Mouse (Mus musculus) embryonic facial prominence, embryonic 13.5 days (tissue): Measurements from ENCODE around the gene Arl4d. TPM values are rescaled to one million over a fixed set of nuclear protein-coding genes. Genes with fewer than 3 reads are reported as not detected.
"Not testable (repeated sequence)": the region's sequence is repeated elsewhere in the genome, so short reads cannot be mapped to it uniquely, and the experiment has no call there.

Experiments
- ATAC-seq: fragments of 200-750 bp; cut with Nextera tagmentation; 2 replicates; pipeline ENCODE4 v1.8.0; 2017; ENCODE audit warnings: low read depth; ENCODE audit not compliant: insufficient number of reproducible peaks, insufficient read depth, low FRiP score, low TSS enrichment
- H3K27ac ChIP-seq: fragments of 300-500 bp; sonication (generic); 2 replicates; pipeline ENCODE4 v1.5.1; 2015; ENCODE audit warnings: moderate library complexity, mild to moderate bottlenecking, inconsistent platforms
- H3K27me3 ChIP-seq: fragments of 300-500 bp; sonication (generic); 2 replicates; pipeline ENCODE4 v1.6.1; 2015; ENCODE audit warnings: mild to moderate bottlenecking, inconsistent platforms
- H3K36me3 ChIP-seq: fragments of 300-500 bp; sonication (generic); 2 replicates; pipeline ENCODE4 v1.6.1; 2015; ENCODE audit warnings: mild to moderate bottlenecking, inconsistent platforms
- H3K4me1 ChIP-seq: fragments of 300-500 bp; sonication (generic); 2 replicates; pipeline ENCODE4 v1.6.1; 2015; ENCODE audit warnings: inconsistent platforms
- H3K4me2 ChIP-seq: fragments of 300-500 bp; sonication (generic); 2 replicates; pipeline ENCODE4 v1.6.1; 2015; ENCODE audit warnings: moderate library complexity, mild to moderate bottlenecking, inconsistent platforms
- H3K4me3 ChIP-seq: fragments of 300-500 bp; sonication (generic); 2 replicates; pipeline ENCODE4 v1.5.1; 2015; ENCODE audit warnings: mild to moderate bottlenecking, inconsistent platforms
- H3K9ac ChIP-seq: fragments of 300-500 bp; sonication (generic); 2 replicates; pipeline ENCODE4 v1.6.1; 2015; ENCODE audit warnings: mild to moderate bottlenecking, inconsistent platforms
- H3K9me3 ChIP-seq: fragments of 300-500 bp; sonication (generic); 2 replicates; pipeline ENCODE4 v1.6.1; 2016; ENCODE audit warnings: inconsistent platforms
- WGBS: fragments of 180-500 bp; shearing (Covaris S2); methylation state at CpG from one replicate; pipeline ENCODE4 v1.1.7; 2015; ENCODE audit warnings: mixed read lengths; 5-methylcytosine and 5-hydroxymethylcytosine counted together
- polyA plus RNA-seq: library from polyadenylated mRNA; unstranded; fragments of >200 nt; fragmentation: Nextera tagmentation; extraction: Ambion mirVana; gene quantifications from 2 replicates; pipeline ENCODE4 v1.2.1, GENCODE M21; 2015

The Arl4d gene
- polyA plus RNA-seq, 1 experiment from 2014 or later, result 3.4 TPM

DNA sequence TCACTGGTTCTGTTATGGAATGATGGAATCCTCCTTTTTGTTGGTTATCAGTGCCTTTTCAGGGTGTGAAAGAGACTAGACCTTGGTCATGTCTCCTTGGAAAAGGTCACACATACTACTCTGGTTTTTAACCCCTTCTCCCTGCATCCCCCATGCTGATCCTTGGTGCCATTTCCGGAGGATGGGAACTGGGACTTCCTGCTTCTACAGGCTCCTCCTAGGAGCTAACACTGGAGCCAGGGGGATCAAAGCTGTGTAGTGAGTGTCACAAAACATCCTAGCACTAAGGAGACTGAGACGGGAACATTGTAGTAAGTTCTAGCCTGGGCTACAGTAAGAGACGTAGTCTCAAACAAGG, 7.8 kb upstream of the Arl4d start:
- peak overlapping the region; percentile 30 for H3K4me3 ChIP-seq
- no peak for ATAC-seq
- no peaks in the 10 kb centered on the region for H3K36me3 ChIP-seq
- no peaks in the 10 kb centered on the region for H3K9me3 ChIP-seq
- H3K27me3 ChIP-seq, result no peaks in the 10 kb centered on the region
- peaks cover 4% of the 10 kb centered on the region; the same call in 1 of the 2 replicates for H3K4me1 ChIP-seq
- peak overlapping the region; percentile 51 for H3K4me2 ChIP-seq
- H3K9ac ChIP-seq, result peak overlapping the region; percentile 71; the same call in 1 of the 2 replicates
- 3% methylated on average over 3 of the region's 3 CpGs for WGBS
- H3K27ac ChIP-seq, result peak overlapping the region; percentile 95

DNA sequence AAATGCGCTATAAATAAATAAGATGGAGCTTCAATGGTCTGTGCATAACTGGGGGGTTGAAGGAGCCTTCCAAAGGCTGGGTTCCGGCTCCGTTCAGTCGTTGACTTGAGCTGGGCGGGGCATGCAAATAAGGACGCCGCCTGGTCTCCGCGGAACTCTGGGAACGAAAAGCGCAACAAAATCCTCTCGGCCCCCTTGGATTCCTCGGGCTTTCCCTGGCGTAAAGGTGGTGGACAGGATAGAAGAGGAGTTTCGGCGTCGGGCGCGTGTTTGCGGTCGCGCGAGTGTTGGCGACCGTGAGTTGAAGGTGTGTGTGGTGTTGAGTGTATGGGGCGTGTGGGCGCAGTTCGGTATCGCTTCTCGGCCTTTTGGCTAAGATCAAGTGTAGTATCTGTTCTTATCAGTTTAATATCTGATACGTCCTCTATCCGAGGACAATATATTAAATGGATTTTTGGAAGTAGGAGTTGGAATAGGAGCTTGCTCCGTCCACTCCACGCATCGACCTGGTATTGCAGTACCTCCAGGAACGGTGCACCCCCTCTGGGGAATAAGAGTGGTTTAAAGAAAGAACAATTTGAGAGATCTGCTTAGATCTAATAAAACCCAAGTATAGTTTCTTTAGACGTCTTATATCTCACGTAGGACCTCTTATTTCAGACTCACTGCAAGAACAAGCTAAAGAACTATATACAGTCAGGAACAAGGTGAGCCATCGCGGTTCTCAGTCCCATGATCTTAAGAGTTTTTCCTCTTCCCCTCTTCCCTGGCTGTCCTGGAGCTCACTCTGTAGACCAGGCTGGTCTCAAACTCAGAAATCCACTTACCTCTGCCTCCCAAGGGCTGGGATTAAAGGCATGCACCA, 7.2 kb upstream of the Arl4d start:
- H3K9ac ChIP-seq, result peak overlapping the region; percentile 71
- ATAC-seq, result peak; percentile 89
- H3K27me3 ChIP-seq, H3K9me3 ChIP-seq, H3K4me1 ChIP-seq, H3K36me3 ChIP-seq: not testable (repeated sequence)
- peak overlapping the region; percentile 30 for H3K4me3 ChIP-seq
- peak overlapping the region; percentile 51 for H3K4me2 ChIP-seq
- under 1% methylated on average over 38 of the region's 40 CpGs for WGBS
- peak overlapping the region; percentile 95 for H3K27ac ChIP-seq

DNA sequence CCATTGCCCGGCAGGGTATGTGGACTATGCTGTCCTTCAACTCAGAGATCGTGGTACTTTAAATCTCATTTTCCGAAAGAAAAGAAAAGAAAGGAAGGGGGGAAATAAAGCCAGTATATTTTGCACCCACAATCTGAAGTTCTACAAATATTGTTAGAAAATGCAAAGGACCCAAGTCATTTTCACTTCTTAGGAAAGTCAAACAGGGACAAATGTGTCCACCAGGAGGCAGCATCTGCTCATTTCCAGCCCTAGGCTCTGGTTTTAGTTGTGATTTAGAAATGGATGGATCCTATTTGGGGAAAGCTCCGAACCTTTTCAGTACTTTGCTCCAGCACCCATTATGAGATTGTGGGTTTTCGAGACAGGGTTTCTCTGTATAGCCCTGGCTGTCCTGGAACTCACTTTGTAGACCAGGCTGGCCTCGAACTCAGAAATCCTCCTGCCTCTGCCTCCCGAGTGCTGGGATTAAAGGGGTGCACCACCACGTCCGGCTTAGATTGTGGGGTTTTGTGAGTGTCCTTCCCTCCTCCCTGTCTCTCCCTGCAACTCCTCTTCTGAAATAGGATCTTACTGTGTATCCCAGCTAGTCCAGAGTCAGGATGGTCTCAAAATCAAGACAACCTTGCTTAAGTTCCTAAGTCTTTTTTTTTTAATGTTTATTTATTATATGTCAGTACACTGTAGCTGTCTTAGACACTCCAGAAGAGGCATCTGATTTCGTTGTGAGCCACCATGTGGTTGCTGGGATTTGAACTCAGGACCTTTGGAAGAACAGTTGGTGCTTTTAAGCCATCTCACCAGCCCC, 6.4 kb upstream of the Arl4d start:
- peaks cover 4% of the 10 kb centered on the region; the same call in 1 of the 2 replicates for H3K4me1 ChIP-seq
- no peak overlapping the region for H3K4me2 ChIP-seq
- no peak overlapping the region for H3K4me3 ChIP-seq
- H3K27ac ChIP-seq, result peak overlapping the region; percentile 83
- no peaks in the 10 kb centered on the region for H3K36me3 ChIP-seq
- no peaks in the 10 kb centered on the region for H3K27me3 ChIP-seq
- no peaks in the 10 kb centered on the region for H3K9me3 ChIP-seq
- 34% methylated on average over 10 of the region's 10 CpGs for WGBS
- H3K9ac ChIP-seq, result 0 out of 2 replicates have a peak overlapping the region, but pooled peaks have one; percentile 11
- 0 out of 2 replicates have a peak, but pooled peaks have one; percentile 20 for ATAC-seq

- no peak overlapping the region for H3K9ac ChIP-seq
- H3K9me3 ChIP-seq, result no peaks in the 10 kb centered on the region
- 80% methylated on average over 7 of the region's 7 CpGs for whole genome bisulfite sequencing
- no peak overlapping the region for H3K27ac ChIP-seq
- H3K4me1 ChIP-seq, result peaks cover 7% of the 10 kb centered on the region; the same call in 1 of the 2 replicates
- H3K27me3 ChIP-seq, result no peaks in the 10 kb centered on the region
- H3K36me3 ChIP-seq, result no peaks in the 10 kb centered on the region
- H3K4me3 ChIP-seq, result no peak overlapping the region
- no peak overlapping the region for H3K4me2 ChIP-seq
- ATAC-seq, result no peak
Observed at GRCm38 (mm10) chr11:101661191-101661590, 4.2 kb upstream of the Arl4d start.

- Histone ChIP-seq H3K4me1 (peaks cover 7% of the 10 kb centered on the region; the same call in 1 of the 2 replicates), H3K27ac (no peak overlapping the region), H3K4me2 (no peak overlapping the region), H3K9ac (no peak overlapping the region), H3K36me3 (no peaks in the 10 kb centered on the region), H3K4me3 (no peak overlapping the region), H3K9me3 (no peaks in the 10 kb centered on the region), H3K27me3 (no peaks in the 10 kb centered on the region)
- whole genome bisulfite sequencing, result 72% methylated on average over 5 of the region's 5 CpGs
- ATAC-seq, result no peak
Observed at GRCm38 (mm10) chr11:101661786-101662185, 3.6 kb upstream of the Arl4d start.

GRCm38 (mm10) chr11:101663229-101664027, 1.9 kb upstream of the Arl4d start:
- H3K4me3 ChIP-seq, result no peak overlapping the region
- no peaks in the 10 kb centered on the region for H3K36me3 ChIP-seq
- ATAC-seq, result no peak
- H3K4me2 ChIP-seq, result no peak overlapping the region
- H3K27ac ChIP-seq, result no peak overlapping the region
- H3K27me3 ChIP-seq, result no peaks in the 10 kb centered on the region
- H3K9ac ChIP-seq, result no peak overlapping the region
- 63% methylated on average over 11 of the region's 11 CpGs for WGBS
- no peaks in the 10 kb centered on the region for H3K9me3 ChIP-seq
- peaks cover 12% of the 10 kb centered on the region for H3K4me1 ChIP-seq

- Histone ChIP-seq H3K27ac (peak overlapping the region; percentile 81), H3K4me2 (peak overlapping the region; percentile 85), H3K9ac (peak overlapping the region; percentile 78), H3K4me1 (peaks cover 17% of the 10 kb centered on the region), H3K9me3 (no peaks in the 10 kb centered on the region), H3K36me3 (no peaks in the 10 kb centered on the region), H3K27me3 (no peaks in the 10 kb centered on the region), H3K4me3 (peak overlapping the region; percentile 57)
- no peak; the same call in 1 of the 2 replicates for ATAC-seq
- WGBS, result under 1% methylated on average over 24 of the region's 24 CpGs
Observed at GRCm38 (mm10) chr11:101665636-101665992, 273 bp downstream of the Arl4d start.

- no peaks in the 10 kb centered on the region for H3K9me3 ChIP-seq
- 83% methylated on average over 28 of the region's 28 CpGs for WGBS
- no peaks in the 10 kb centered on the region for H3K27me3 ChIP-seq
- no peak overlapping the region for H3K27ac ChIP-seq
- H3K9ac ChIP-seq, result peak overlapping the region; percentile 36
- ATAC-seq, result no peak
- H3K36me3 ChIP-seq, result no peaks in the 10 kb centered on the region
- H3K4me3 ChIP-seq, result peak overlapping the region; percentile 10; the same call in 1 of the 2 replicates
- peaks cover 17% of the 10 kb centered on the region for H3K4me1 ChIP-seq
- H3K4me2 ChIP-seq, result peak overlapping the region; percentile 85
Observed at GRCm38 (mm10) chr11:101666626-101667345, 1.4 kb downstream of the Arl4d start.

DNA sequence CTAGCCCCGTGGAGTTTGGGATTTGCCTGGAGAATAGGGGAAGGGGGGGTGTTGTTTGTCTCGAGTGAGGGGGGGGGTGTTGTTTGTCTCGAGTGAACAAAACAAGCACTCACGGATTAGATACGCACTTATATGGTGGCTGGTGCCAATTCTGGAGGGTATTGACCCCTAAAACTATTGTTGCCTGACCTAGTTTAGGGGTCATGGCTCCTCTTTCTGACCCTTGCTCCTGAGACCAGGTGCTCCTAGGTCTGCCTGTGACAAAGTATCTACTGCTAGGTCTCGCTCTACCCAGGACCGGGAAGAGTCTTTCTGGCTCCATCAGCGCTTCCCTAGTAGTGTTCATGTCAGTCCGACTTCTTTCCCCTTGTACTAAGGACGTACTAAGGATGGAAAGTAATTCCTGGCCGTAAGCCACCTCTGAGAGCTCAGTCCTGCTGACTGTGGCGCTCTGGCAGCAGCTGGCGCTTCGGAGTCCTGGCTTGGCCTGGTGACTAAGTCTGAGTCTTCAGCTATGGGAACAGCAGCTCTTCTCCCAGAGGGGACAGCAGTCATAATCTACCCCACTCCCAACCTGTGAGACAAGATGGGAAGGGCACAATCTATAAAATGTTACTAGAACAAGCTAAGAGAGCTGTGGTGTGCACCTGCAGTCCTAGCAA, 2.7 kb downstream of the Arl4d start:
- Histone ChIP-seq H3K9me3 (no peaks in the 10 kb centered on the region), H3K4me3 (no peak overlapping the region), H3K36me3 (no peaks in the 10 kb centered on the region), H3K4me1 (peaks cover 20% of the 10 kb centered on the region), H3K9ac (no peak overlapping the region), H3K27ac (no peak overlapping the region), H3K4me2 (no peak overlapping the region), H3K27me3 (no peaks in the 10 kb centered on the region)
- ATAC-seq, result no peak
- WGBS, result 77% methylated on average over 14 of the region's 14 CpGs

DNA sequence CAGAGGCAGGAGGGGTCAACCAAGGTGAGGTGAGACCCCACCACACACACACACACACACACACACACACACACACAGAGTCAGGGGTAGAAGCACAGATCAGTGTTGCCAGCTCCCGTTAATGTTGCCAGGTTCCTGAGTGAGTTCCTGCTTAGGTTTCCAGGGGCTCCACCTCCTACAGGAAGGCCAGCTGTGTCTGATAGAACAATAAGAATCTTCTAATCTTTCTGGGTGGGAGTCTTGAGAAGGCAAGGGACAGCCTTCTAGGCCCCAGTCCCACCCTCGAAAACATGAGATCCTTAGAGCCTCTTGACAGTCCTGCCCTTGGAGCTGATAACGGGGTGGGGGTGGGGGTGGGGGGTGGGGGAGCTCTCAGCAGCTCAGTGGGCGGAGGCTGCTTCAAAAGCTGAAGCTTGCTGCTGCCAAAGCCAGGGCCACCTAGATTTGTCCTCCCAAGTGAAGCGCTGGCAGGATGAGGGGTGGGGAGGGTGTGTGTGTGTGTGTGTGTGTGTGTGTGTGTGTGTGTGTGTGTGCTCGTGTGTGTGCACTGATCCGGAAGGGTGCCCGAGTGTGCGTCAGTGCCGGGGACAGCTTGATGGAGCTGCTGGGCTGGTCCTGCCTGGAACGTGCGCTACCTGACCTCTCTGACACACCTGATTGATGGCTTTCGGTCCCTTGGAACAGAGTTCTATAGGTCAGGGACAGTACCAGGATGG, 3.4 kb downstream of the Arl4d start:
- Histone ChIP-seq H3K4me2 (peak overlapping the region; percentile 7; the same call in 1 of the 2 replicates), H3K27ac (no peak overlapping the region), H3K4me3 (no peak overlapping the region), H3K27me3 (no peaks in the 10 kb centered on the region), H3K36me3 (no peaks in the 10 kb centered on the region), H3K9ac (no peak overlapping the region), H3K4me1 (peaks cover 24% of the 10 kb centered on the region), H3K9me3 (no peaks in the 10 kb centered on the region)
- no peak for ATAC-seq
- 52% methylated on average over 13 of the region's 13 CpGs for WGBS
